Mouse (Mus musculus) liver, embryonic 11.5 days (tissue): ENCODE measurements around the gene Hnrnpa3. TPM values are rescaled to one million over a fixed set of nuclear protein-coding genes. Genes with fewer than 3 reads are reported as not detected.

Source experiments
- ATAC-seq: fragments of 200-750 bp; cut with Nextera tagmentation; replicated peaks from 2 replicates; pipeline ENCODE4 v1.8.0; 2017; ENCODE audit warnings: moderate number of reproducible peaks, mild to moderate bottlenecking, moderate TSS enrichment, moderate library complexity; ENCODE audit not compliant: low FRiP score
- DNase-seq: peaks from one replicate; pipeline ENCODE4 v3.0.0-alpha.2; 2017; ENCODE audit warnings: low spot score
- H3K27ac ChIP-seq: fragments of 300-500 bp; sonication (generic); 2 replicates; pipeline ENCODE4 v1.5.1; 2014; ENCODE audit warnings: mild to moderate bottlenecking, low read depth, low read length, control low read depth
- H3K27me3 ChIP-seq: fragments of 300-500 bp; sonication (generic); replicated peaks from 2 replicates; pipeline ENCODE4 v1.6.1; 2014; ENCODE audit warnings: low read length, mixed read lengths; ENCODE audit not compliant: control insufficient read depth, insufficient read depth
- H3K36me3 ChIP-seq: fragments of 300-500 bp; sonication (generic); 2 replicates; pipeline ENCODE4 v1.6.1; 2014; ENCODE audit warnings: mild to moderate bottlenecking, low read length, moderate library complexity, mixed read lengths; ENCODE audit not compliant: control insufficient read depth, insufficient read depth
- H3K4me1 ChIP-seq: fragments of 300-500 bp; sonication (generic); replicated peaks from 2 replicates; pipeline ENCODE4 v1.6.1; 2014; ENCODE audit warnings: low read length, mixed read lengths; ENCODE audit not compliant: control insufficient read depth, insufficient read depth
- H3K4me2 ChIP-seq: fragments of 300-500 bp; sonication (generic); 2 replicates; pipeline ENCODE4 v1.6.1; 2014; ENCODE audit warnings: mild to moderate bottlenecking, control low read depth, moderate library complexity
- H3K4me3 ChIP-seq: fragments of 300-500 bp; sonication (generic); 2 replicates; pipeline ENCODE4 v1.5.1; 2014; ENCODE audit warnings: low read depth, low read length, control low read depth
- H3K9ac ChIP-seq: fragments of 300-500 bp; sonication (generic); 2 replicates; pipeline ENCODE4 v1.6.1; 2014; ENCODE audit warnings: low read depth, low read length, control low read depth
- H3K9me3 ChIP-seq: fragments of 300-500 bp; sonication (generic); 2 replicates; pipeline ENCODE4 v1.6.1; 2016; ENCODE audit warnings: low read length, inconsistent platforms, mixed read lengths; ENCODE audit not compliant: control insufficient read depth
- WGBS: fragments of 180-500 bp; shearing (Covaris S2); extraction: QIAGEN DNeasy Blood & Tissue Kit; methylation state at CpG from one replicate; pipeline ENCODE4 v1.1.7; 2014; 5-methylcytosine and 5-hydroxymethylcytosine counted together
- polyA plus RNA-seq: library from polyadenylated mRNA; unstranded; fragments of >200 nt; fragmentation: Nextera tagmentation; extraction: Ambion mirVana; gene quantifications from 2 replicates; pipeline ENCODE4 v1.2.1, GENCODE M21; 2014

The Hnrnpa3 gene
- polyA plus RNA-seq, 1 experiment from 2014 or later = 234 TPM

DNA sequence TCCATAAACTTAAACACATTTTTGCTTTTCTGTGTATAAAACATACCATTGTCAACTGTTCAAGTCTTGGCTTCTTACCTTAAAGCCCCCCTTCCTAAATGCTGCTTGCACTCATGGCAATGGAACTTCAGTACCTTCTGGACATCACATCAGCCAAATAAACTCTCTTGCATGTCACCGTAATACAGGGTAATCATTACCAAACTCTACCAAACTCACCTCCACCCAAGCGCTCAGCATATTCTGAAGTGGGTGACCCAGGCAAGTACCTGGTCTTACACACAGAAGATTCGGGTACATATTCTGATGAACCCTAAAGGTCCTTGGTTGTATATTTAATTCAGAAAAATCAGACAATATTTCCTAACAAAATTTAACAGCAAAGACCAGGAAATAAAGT is 41.5 kb downstream of the Hnrnpa3 start:
- Histone ChIP-seq H3K27ac (no peak overlapping the region), H3K9ac (no peak overlapping the region), H3K4me3 (peak overlapping the region; percentile 73; the same call in 1 of the 2 replicates), H3K36me3 (no peaks in the 10 kb centered on the region), H3K4me1 (peaks cover 48% of the 10 kb centered on the region), H3K4me2 (peak overlapping the region; percentile 67), H3K27me3 (no peaks in the 10 kb centered on the region), H3K9me3 (no peaks in the 10 kb centered on the region)
- DNase-seq = no peak
- WGBS = 82% methylated on average over 3 of the region's 3 CpGs
- no peak for ATAC-seq

GRCm38 (mm10) chr2:75701207-75701606 is 42.1 kb downstream of the Hnrnpa3 start:
- Histone ChIP-seq H3K4me2 (peak overlapping the region; percentile 67), H3K36me3 (no peaks in the 10 kb centered on the region), H3K4me1 (peaks cover 42% of the 10 kb centered on the region), H3K27ac (no peak overlapping the region), H3K9me3 (no peaks in the 10 kb centered on the region), H3K4me3 (peak overlapping the region; percentile 73), H3K27me3 (no peaks in the 10 kb centered on the region), H3K9ac (0 out of 2 replicates have a peak overlapping the region, but pooled peaks have one; percentile 90)
- DNase-seq = no peak
- 55% methylated on average over 3 of the region's 3 CpGs for WGBS
- no peak for ATAC-seq

GRCm38 (mm10) chr2:75701822-75702587 is 42.9 kb downstream of the Hnrnpa3 start:
- Histone ChIP-seq H3K4me1 (peaks cover 41% of the 10 kb centered on the region), H3K4me2 (peak overlapping the region; percentile 67), H3K27ac (peak overlapping the region; percentile 51; the same call in 1 of the 2 replicates), H3K9me3 (no peaks in the 10 kb centered on the region), H3K9ac (peak overlapping the region; percentile 90), H3K36me3 (no peaks in the 10 kb centered on the region), H3K27me3 (no peaks in the 10 kb centered on the region), H3K4me3 (peak overlapping the region; percentile 73)
- WGBS = 52% methylated on average over 9 of the region's 9 CpGs
- no peak for DNase-seq
- no peak for ATAC-seq

DNA sequence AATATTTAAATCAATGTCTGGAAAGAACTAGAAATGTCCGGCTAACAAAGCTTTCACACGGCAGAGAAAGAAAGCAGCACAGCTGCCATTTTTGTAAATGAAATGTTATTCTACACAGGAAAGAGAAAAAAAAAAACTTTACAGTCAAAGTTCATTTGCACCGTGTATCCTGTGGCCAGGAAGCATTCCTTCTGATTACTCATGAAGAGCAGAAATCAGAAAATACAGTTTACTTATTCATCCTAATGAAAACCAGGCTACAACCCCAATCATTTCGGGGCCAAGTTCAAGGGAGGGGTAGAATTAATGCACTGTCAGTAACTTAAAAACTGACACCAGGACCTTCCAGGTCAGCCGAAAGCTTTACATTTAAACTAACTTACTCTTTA is 43.5 kb downstream of the Hnrnpa3 start:
- Histone ChIP-seq H3K9ac (peak overlapping the region; percentile 90), H3K36me3 (no peaks in the 10 kb centered on the region), H3K4me3 (peak overlapping the region; percentile 73), H3K27ac (peak overlapping the region; percentile 99), H3K27me3 (no peaks in the 10 kb centered on the region), H3K4me1 (peaks cover 41% of the 10 kb centered on the region), H3K4me2 (peak overlapping the region; percentile 67), H3K9me3 (no peaks in the 10 kb centered on the region)
- DNase-seq (no peak), ATAC-seq (no peak)
- 28% methylated on average over 5 of the region's 5 CpGs for WGBS

GRCm38 (mm10) chr2:75703375-75704181 is 44.5 kb downstream of the Hnrnpa3 start:
- peak overlapping the region; percentile 73 for H3K4me3 ChIP-seq
- no peaks in the 10 kb centered on the region for H3K36me3 ChIP-seq
- peak overlapping the region; percentile 67 for H3K4me2 ChIP-seq
- no peaks in the 10 kb centered on the region for H3K27me3 ChIP-seq
- H3K27ac ChIP-seq = peak overlapping the region; percentile 99
- DNase-seq = peak; percentile 89
- under 1% methylated on average over 62 of the region's 62 CpGs for WGBS
- peak; percentile 44 for ATAC-seq
- peak overlapping the region; percentile 90 for H3K9ac ChIP-seq
- no peaks in the 10 kb centered on the region for H3K9me3 ChIP-seq
- H3K4me1 ChIP-seq = peaks cover 41% of the 10 kb centered on the region

DNA sequence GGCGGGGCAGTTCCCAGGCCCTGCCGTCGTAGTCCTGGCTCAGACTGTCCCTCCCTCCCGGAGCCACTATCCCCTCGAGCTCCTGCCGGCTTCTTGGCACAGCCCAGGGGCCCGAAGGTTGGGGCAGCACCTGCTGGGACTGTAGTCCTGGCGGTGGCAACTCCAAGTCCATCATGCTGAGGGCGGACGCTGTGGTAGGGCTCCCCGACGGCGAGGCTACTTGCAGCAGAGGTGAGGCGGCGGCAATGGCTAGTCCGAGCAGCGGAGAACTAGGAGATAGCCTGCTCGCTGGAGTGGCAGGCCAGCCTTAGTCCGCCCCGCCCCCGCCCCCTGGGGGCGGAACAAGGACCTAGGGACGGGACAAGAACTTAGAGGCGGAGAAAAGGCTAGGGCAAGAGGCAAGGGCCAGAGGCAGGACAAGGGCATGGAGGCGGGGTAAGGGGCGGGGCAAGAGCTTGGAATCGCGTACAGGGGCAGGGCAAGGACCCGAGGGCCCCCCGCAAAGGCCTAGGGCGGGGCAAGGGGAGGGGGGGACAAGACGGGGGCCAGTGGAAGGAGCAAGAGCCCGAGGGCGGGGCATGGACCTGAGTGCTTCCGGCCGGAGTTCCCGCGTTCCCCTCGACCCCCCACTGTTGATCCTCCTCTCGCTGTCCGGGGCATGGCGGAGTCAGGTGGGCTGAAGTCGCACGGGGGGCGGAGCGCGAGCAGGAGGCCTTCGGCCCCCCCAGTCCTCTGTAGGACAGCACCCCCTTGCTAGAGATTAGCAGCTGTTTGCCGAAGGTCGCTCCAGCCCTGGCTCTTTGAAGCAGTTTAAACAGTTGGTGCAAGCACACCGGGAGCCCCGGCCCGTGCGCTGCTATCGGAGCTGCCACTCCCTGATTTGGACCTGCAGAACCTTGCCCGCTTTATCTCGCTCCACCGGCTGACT is 45.4 kb downstream of the Hnrnpa3 start, which contains the start of gene Nfe2l2:
Gene Nfe2l2, minus strand, starts transcription at position 408 of the 928 bp plus-strand sequence.
- ATAC-seq (peak; percentile 91), DNase-seq (peak; percentile 99)
- Histone ChIP-seq H3K27ac (peak within 1 kb of the TSS; percentile 99), H3K27me3 (no peaks in the 10 kb centered on the region), H3K36me3 (no peaks in the 10 kb centered on the region), H3K9ac (peak within 1 kb of the TSS; percentile 90), H3K9me3 (no peaks in the 10 kb centered on the region), H3K4me2 (peak within 1 kb of the TSS; percentile 67), H3K4me1 (peaks cover 36% of the 10 kb centered on the region), H3K4me3 (peak within 1 kb of the TSS; percentile 73)
- WGBS = under 1% methylated on average over 56 of the region's 58 CpGs

- Histone ChIP-seq H3K27ac (peak overlapping the region; percentile 99), H3K9me3 (no peaks in the 10 kb centered on the region), H3K9ac (peak overlapping the region; percentile 90), H3K36me3 (no peaks in the 10 kb centered on the region), H3K4me2 (peak overlapping the region; percentile 67), H3K4me1 (peaks cover 36% of the 10 kb centered on the region), H3K4me3 (peak overlapping the region; percentile 73), H3K27me3 (no peaks in the 10 kb centered on the region)
- DNase-seq (no peak), ATAC-seq (no peak)
- WGBS = 13% methylated on average over 19 of the region's 19 CpGs
Observed at GRCm38 (mm10) chr2:75705162-75705752, 46.2 kb downstream of the Hnrnpa3 start.
